Mouse (Mus musculus) C2C12 (cell line): Measurements from ENCODE around the gene Lyrm9. TPM values are rescaled to one million over a fixed set of nuclear protein-coding genes. Genes with fewer than 3 reads are reported as not detected.

Experiments used
- H3K27me3 ChIP-seq: one replicate; pipeline ENCODE4 v1.6.1; 2011; ENCODE audit not compliant: control insufficient read depth, insufficient read depth, insufficient read length
- H3K36me3 ChIP-seq: one replicate; pipeline ENCODE4 v1.6.1; 2011; ENCODE audit not compliant: control insufficient read depth, insufficient read depth
- H3K4me3 ChIP-seq: one replicate; pipeline ENCODE4 v1.5.1; 2011; ENCODE audit warnings: mild to moderate bottlenecking, control low read depth; ENCODE audit not compliant: poor library complexity, insufficient read depth, severe bottlenecking
- H3K79me2 ChIP-seq: one replicate; pipeline ENCODE4 v1.6.1; 2011; ENCODE audit not compliant: control insufficient read depth, insufficient read depth
- H3K79me3 ChIP-seq: one replicate; pipeline ENCODE4 v1.6.1; 2011; ENCODE audit warnings: low read depth, control low read depth
- H3ac ChIP-seq: one replicate; pipeline ENCODE3; 2011; ENCODE audit warnings: low read depth; ENCODE audit not compliant: control insufficient read depth, insufficient read length
- CEBPB ChIP-seq: IDR thresholded peaks from one replicate; pipeline ENCODE4 v1.6.1; 2011; ENCODE audit warnings: low read depth, mild to moderate bottlenecking, control low read depth, moderate library complexity
- CTCF ChIP-seq: IDR thresholded peaks from one replicate; pipeline ENCODE4 v1.5.1; 2011; ENCODE audit not compliant: control insufficient read depth, insufficient read depth, insufficient read length
- FOSL1 ChIP-seq: IDR thresholded peaks from one replicate; pipeline ENCODE4 v1.8.0; 2011; ENCODE audit warnings: mild to moderate bottlenecking, low read length; ENCODE audit not compliant: poor library complexity, insufficient read depth, severe bottlenecking
- MAX ChIP-seq: IDR thresholded peaks from one replicate; pipeline ENCODE4 v1.6.1; 2011; ENCODE audit warnings: mild to moderate bottlenecking, control low read depth
- MYOD1 ChIP-seq: IDR thresholded peaks from one replicate; pipeline ENCODE4 v1.6.1; 2011; ENCODE audit warnings: low read depth; ENCODE audit not compliant: control insufficient read depth, insufficient read length
- MYOG ChIP-seq: IDR thresholded peaks from one replicate; pipeline ENCODE4 v1.6.1; 2011; ENCODE audit not compliant: control insufficient read depth, insufficient read length; ENCODE audit errors: extremely low read depth
- USF1 ChIP-seq: IDR thresholded peaks from one replicate; pipeline ENCODE4 v1.6.1; 2011; ENCODE audit warnings: low read depth, mild to moderate bottlenecking, control low read depth, moderate library complexity
- polyA plus RNA-seq: library from polyadenylated mRNA; unstranded; fragments of >200 nt; fragmentation: generic; extraction: Trizol; gene quantifications from one replicate; pipeline ENCODE4 v1.2.1, GENCODE M21; 2012; ENCODE audit warnings: missing spikeins

Gene Lyrm9
- polyA plus RNA-seq, 1 experiment = 23.7 TPM

DNA sequence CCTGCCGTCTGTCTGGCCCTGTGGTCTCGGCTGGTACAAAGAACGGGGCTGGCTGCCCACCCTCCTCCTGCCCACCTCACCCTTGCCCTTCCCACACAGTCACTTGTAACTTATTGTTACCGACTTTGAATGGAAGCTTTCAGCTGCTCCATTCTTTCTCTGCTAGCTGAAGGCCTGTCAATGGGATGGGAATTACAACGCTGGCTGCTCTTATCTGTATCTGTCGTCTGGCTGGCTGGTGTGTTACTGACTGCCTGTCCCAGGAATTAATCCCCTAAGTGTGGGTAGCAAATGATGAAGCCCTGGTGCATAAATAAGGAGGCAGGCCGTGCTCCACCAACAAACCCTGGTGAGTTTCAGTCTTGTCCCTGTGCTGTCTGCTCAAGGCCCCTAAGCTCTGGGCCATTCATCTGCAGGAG is 40.4 kb upstream of the Lyrm9 start:
- TF ChIP-seq MYOD1 (no peak), USF1 (no peak), MAX (no peak), CEBPB (no peak), CTCF (no peak), MYOG (no peak), FOSL1 (no peak)
- Histone ChIP-seq H3K36me3 (no peaks in the 10 kb centered on the region), H3K27me3 (peaks cover 46% of the 10 kb centered on the region), H3K79me2 (no peaks in the 10 kb centered on the region), H3K79me3 (no peaks in the 10 kb centered on the region), H3K4me3 (no peak overlapping the region), H3ac (no peak overlapping the region)

DNA sequence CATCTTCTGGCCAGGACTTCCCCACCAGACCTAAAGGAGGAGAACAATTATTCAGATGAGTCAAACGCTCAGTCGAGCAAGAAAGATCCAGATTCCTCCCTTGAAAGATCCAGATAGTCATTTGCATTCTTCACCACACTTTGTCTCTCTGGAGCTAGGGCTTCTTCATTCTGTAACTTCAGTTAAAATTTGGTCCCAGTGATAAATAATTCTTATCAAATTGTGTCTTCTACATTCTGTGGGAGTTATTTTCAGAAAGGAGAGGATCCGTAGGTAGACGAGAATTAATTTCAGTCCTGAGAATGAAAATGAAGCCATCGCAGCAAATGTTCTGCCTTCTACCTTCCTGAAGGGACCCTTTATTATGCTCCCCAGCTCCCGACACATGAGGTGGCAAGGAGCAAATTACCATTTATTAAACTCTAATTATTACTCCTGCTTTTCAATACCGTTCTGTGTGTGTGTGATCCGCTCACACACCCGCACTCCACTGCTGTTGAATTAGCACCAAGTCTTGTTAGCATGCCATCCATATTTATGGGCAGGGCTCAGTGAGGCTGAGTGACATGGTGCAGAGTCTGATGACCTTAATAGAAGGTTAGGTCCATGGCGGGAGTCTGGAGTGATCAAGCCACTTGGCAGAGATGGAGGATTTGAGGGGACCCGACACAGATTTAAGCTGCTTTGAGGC is 36.9 kb upstream of the Lyrm9 start:
- Histone ChIP-seq H3K27me3 (peaks cover 33% of the 10 kb centered on the region), H3ac (no peak overlapping the region), H3K79me2 (no peaks in the 10 kb centered on the region), H3K79me3 (no peaks in the 10 kb centered on the region), H3K4me3 (no peak overlapping the region), H3K36me3 (no peaks in the 10 kb centered on the region)
- TF ChIP-seq CEBPB (no peak), USF1 (no peak), CTCF (no peak), MYOG (no peak), FOSL1 (no peak), MYOD1 (no peak), MAX (no peak)

DNA sequence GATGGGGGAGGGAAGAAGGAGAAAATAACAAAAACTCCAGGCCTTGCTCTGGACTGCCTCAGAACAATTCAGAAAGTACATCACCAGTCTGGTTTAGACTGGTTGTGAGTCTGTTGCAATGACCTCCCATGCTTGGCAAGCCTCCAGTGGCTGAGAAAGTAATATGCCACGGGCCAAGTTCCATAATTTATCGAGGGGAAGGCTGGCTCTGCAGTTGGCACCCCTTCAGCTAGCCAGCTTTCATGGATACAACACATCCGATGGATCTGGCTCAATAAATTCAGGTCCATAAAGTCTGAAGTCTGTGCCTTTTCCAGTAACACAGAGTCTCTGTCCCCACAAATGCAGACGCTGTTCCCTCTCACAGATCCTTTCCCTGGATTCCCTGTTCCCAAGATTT is 34.8 kb upstream of the Lyrm9 start:
- no peaks in the 10 kb centered on the region for H3K79me2 ChIP-seq
- no peak overlapping the region for H3ac ChIP-seq
- H3K79me3 ChIP-seq = no peaks in the 10 kb centered on the region
- no peak overlapping the region for H3K4me3 ChIP-seq
- H3K27me3 ChIP-seq = peaks cover 24% of the 10 kb centered on the region
- no peaks in the 10 kb centered on the region for H3K36me3 ChIP-seq
- TF ChIP-seq CEBPB = peak; percentile 52
- no peak for TF ChIP-seq FOSL1

DNA sequence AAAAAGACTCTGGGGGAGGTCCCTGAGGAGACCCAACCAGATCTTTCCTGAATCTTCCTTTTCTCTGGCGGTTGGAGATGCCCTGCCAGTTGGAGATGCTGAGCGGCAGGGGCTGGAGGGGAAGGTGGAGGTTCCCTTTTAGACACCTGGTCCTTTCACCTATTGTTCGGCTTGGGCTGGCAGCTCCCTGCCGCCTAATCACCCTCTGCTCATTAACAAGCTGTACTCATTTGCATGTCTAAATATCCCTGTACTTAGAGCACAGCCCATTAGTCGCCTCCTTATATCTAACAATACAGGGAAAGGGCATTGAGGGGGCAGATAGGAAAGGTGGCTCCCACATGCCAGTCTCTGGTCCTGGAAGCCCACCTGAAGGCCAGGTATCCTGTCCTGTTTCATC is 34.3 kb upstream of the Lyrm9 start:
- peaks cover 24% of the 10 kb centered on the region for H3K27me3 ChIP-seq
- no peaks in the 10 kb centered on the region for H3K36me3 ChIP-seq
- no peak for TF ChIP-seq CTCF
- no peak for TF ChIP-seq USF1
- TF ChIP-seq MYOD1 = no peak
- TF ChIP-seq CEBPB = no peak
- no peak for TF ChIP-seq MAX
- no peak for TF ChIP-seq MYOG
- TF ChIP-seq FOSL1 = no peak
- no peaks in the 10 kb centered on the region for H3K79me3 ChIP-seq
- H3K79me2 ChIP-seq = no peaks in the 10 kb centered on the region
- H3K4me3 ChIP-seq = no peak overlapping the region
- no peak overlapping the region for H3ac ChIP-seq

DNA sequence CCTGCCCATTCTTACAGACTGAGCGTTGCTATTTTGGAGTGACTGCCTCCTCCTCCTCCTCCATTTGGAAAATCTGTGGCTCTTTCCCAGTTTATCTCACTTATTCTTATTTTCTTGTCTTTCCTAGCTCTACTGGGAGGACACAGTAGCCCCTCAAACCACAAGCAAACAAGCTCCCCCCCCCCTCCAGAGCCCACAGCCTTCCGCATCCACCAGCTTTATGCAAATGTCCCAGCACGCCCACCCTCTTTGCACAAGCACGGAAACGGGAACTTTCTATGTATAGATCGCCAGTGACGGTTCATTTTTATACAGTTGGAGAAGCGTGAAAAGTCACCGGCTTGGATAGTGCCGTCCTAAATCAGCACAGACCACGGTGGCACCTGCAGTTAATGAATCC is 33.9 kb upstream of the Lyrm9 start:
- no peaks in the 10 kb centered on the region for H3K79me3 ChIP-seq
- TF ChIP-seq CEBPB (no peak), USF1 (no peak), MYOG (no peak), FOSL1 (no peak), MYOD1 (no peak), MAX (no peak)

DNA sequence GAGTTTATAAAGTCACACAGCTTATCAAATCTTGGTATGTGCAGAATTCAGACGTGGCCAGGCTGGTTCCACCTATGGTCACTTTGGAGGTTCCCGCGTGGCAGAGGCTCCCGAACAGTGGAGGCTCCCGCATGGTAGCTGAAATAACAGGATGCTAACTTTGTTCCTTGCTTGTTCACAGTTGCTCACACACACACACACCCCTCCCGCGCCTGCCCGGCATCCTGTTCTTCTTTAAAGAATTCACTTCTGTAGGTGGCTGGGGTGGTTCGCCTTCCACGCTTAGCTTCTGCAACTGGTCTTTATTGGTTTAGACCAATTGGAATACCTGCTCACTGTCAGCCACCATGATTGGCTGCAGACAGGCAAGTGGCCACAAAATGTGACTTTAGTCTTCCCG is 33.3 kb upstream of the Lyrm9 start:
- H3ac ChIP-seq = no peak overlapping the region
- H3K27me3 ChIP-seq = peaks cover 21% of the 10 kb centered on the region
- H3K4me3 ChIP-seq = no peak overlapping the region
- H3K79me3 ChIP-seq = no peaks in the 10 kb centered on the region
- H3K36me3 ChIP-seq = no peaks in the 10 kb centered on the region
- TF ChIP-seq MAX (no peak), CTCF (no peak), MYOD1 (no peak), USF1 (no peak), FOSL1 (no peak), CEBPB (no peak), MYOG (no peak)
- H3K79me2 ChIP-seq = no peaks in the 10 kb centered on the region

More for the DNA sequence above, 33.9 kb upstream of the Lyrm9 start:
- H3K27me3 ChIP-seq = peaks cover 21% of the 10 kb centered on the region
- H3K36me3 ChIP-seq = no peaks in the 10 kb centered on the region
- H3K4me3 ChIP-seq = no peak overlapping the region
- H3ac ChIP-seq = no peak overlapping the region
- H3K79me2 ChIP-seq = no peaks in the 10 kb centered on the region
